Mouse (Mus musculus) CD4-positive helper T cell, adult 2 months (primary cell): ENCODE results near the gene Rab33b.
"Not testable (repeated sequence)": the region's sequence is repeated elsewhere in the genome, so short reads cannot be mapped to it uniquely, and the experiment has no call there.

Experiments used
- DNase-seq: peaks from one replicate; pipeline ENCODE4 v3.0.0-alpha.2; 2012; ENCODE audit warnings: low read depth, missing footprints, low spot score

Gene Rab33b

GRCm38 (mm10) chr3:51483741-51484359 lies at the start of gene Rab33b:
TSS of gene Rab33b (plus strand) at chr3:51483920.
- peak; percentile 98 for DNase-seq

GRCm38 (mm10) chr3:51434364-51434763 lies 49.4 kb upstream of the Rab33b start:
- DNase-seq, result not testable (repeated sequence)

- no peak for DNase-seq
Observed at GRCm38 (mm10) chr3:51434871-51435595, 48.7 kb upstream of the Rab33b start.

- no peak for DNase-seq
Observed at GRCm38 (mm10) chr3:51468530-51468929, 15.2 kb upstream of the Rab33b start.

- no peak for DNase-seq
Observed at GRCm38 (mm10) chr3:51475706-51476105, 8.0 kb upstream of the Rab33b start.

GRCm38 (mm10) chr3:51479893-51480292 lies 3.8 kb upstream of the Rab33b start:
- DNase-seq, result no peak

GRCm38 (mm10) chr3:51481059-51481458 lies 2.7 kb upstream of the Rab33b start:
- DNase-seq, result peak; percentile 72

DNA sequence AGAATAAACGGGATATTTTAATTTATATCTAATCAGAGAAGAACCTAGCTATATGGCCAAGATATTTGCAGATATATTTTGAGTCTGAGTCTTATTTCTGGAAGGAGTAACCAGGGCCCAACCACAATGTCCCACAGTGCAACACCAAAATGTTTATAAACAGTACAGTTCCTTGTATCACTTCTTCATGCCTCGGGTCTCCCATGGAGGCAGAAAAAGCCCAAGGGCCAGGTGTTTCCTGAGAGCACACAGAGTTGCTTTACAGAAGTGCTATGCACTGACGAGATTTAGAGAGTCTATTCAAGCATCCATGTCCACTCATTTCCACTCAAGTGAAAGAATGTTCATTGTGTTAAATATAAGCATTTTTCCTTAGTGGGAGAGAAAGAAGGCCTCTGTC lies 1.8 kb upstream of the Rab33b start:
- no peak for DNase-seq

DNA sequence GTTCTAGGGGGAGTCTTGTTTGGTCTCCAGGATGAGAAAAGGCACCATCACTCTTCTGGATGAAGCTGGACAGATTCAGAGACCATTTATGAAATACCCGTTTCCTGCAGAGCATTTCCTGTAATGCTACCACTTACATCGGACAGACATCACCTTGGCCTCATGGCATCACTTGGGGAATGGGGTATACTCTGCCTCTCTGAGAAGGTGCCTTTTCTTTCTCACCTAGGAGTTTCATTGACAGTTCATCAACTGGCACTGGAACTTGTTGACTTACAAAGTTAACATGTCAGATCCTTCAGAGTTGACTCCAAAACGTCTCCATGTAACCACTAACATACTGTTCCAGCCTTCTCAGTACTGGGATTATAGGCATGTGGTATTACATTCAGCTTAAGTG lies 939 bp upstream of the Rab33b start:
- no peak for DNase-seq

DNA sequence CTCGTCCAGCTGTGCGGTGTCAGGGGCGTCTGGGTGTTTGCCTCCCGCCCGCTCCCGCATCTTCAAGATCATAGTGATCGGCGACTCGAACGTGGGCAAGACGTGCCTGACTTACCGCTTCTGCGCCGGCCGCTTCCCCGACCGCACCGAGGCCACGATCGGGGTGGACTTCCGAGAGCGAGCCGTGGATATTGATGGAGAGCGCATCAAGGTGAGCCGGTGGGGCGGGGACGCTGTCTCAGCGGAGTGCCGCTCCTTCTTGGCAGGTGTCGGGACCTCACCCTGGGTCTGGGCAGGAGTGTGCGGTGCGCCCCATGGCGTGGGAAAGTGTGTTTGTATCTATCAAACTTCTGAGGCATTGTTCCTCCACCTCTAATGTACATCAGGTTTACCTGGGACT lies 650 bp downstream of the Rab33b start:
- no peak for DNase-seq

- DNase-seq, result no peak
Observed at GRCm38 (mm10) chr3:51485347-51485746, 1.6 kb downstream of the Rab33b start.

DNA sequence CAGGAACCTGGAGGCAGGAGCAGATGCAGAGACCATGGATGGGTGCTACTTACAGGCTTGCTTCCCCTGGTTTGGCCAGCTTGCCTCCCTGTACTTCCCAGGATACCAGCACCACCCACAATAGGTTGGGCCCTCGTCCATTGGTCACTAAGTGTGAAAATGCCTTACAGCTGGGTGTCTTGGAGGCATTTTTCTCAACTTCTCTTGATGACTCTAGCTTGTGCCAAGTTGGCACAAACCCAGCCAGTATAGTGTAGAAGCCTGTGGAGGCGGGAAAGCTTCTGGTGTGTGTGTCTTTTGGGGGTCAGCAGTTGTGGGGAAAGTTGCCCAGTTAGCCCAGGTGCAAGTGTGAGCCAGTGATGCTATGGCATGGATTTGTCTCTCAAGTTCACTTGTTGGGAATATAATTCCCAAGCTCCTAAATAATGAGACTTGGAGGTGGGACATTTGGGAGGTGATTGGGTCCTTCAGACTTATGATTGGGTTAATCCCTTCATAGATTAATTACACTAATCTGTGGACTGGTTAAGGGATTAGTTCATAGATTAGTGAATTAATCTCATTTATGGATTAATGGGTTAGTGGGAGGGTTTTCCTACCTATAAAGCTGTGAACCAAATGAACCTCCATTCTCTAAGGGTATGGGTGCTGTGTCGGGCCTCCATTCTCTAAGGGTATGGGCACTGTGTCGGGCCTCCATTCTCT lies 2.9 kb downstream of the Rab33b start:
- no peak for DNase-seq

DNA sequence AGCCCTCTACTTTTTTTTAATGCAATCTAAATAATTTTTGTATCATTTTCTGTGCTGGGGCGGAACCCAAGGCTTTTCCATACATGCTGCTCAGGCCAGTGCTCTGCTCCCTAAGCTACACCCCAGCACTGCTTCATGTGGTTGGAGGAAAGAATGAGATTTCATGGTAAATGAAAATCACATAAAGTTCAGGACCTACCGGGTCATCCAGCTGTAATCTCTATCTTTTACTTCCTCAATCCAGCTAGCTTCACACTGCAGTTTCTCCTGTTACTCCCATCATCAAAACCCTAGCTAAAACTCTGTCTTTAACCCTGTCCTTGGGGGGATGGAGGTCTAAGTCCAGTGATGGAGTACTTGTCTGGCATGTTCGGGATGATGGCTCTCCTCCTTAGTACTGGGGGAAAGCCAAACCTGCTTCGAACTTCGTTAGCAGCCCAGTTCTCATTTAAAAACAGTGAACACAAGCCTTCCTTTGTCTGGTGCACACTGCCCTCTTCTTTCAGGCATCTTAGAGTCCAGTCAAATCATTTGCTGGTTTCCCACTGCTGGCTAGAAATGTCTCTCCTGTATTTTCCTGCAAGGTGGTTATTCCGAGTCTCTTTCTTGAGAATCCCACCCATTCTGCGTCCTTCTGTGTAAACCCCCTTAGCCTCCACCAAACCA lies 6.5 kb downstream of the Rab33b start:
- DNase-seq, result no peak

GRCm38 (mm10) chr3:51493272-51493838 lies 9.6 kb downstream of the Rab33b start:
- DNase-seq, result no peak

- DNase-seq, result no peak
Observed at GRCm38 (mm10) chr3:51494466-51494865, 10.7 kb downstream of the Rab33b start.

DNA sequence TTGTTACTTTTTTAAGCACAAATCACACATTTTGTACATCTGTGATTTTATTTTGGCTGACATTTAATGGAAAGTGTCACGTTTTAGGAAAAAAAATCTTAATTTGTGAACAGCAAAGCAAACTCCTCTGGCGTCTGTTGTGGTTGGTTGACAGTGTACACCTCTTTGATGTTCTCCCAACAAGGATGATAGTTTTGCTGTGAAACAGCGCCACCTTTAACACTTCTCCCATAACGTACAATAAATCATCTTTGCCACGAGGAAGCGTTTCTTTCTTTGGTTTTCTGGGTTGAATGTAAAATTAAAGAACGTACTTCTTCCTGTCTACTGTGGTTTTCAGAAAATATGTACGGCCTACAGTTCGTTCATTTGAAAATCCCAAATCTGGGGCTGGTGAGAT lies 11.9 kb downstream of the Rab33b start:
- DNase-seq, result peak; percentile 68

- no peak for DNase-seq
Observed at GRCm38 (mm10) chr3:51497978-51498377, 14.3 kb downstream of the Rab33b start.

GRCm38 (mm10) chr3:51498659-51499058 lies 14.9 kb downstream of the Rab33b start:
- DNase-seq, result no peak

DNA sequence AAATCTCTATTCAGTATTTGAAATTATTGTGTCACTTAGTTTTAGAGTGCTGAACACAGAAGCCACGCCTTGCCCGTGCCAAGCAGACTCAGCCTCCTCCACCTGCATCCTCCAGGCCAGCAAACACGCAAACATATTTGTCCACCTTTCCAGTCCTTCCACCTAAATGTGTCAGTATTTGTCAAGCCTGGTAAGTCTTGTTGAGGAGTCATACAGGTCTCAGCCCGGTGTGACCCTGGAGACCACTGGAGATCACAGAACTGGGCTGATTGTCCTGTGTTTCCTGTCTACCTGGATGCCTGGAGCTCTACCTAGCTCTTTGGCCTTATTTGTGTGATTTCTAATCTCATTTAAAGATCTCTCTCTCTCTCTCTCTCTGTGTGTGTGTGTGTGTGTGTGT lies 16.2 kb downstream of the Rab33b start:
- no peak for DNase-seq

DNA sequence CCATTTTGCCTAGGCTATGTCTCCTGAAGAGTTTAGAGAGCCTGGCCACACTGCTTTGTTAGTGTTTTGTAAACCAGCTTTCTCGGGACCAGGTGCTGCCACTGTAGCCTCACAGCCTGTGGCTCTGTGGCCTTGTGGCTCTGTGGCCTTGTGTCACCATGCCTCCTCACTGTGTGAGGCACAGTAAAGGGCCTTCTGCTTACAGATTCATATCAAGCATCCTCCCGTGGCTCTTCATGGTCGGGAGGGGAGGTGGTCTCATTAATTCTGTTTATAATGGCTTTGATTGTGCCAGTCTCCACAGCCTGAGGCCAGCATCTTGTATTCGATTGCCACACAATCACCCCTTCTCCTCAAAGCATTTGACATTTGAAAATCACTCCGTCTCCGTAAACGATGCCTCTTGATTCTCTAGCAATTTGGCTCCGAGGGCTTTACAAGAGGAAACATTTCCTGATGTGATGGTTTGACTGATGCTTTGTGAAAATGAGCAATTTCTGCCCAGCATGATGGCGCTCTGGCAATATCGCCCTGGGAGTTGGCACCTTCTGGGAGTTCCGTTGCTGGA lies 20.7 kb downstream of the Rab33b start:
- DNase-seq, result no peak

GRCm38 (mm10) chr3:51505465-51505864 lies 21.7 kb downstream of the Rab33b start:
- DNase-seq, result no peak

GRCm38 (mm10) chr3:51510903-51511302 lies 27.2 kb downstream of the Rab33b start:
- peak; percentile 79 for DNase-seq
